Mouse (Mus musculus): ENCODE results near the gene Cebpb.

GRCm38 (mm10) chr2:167652694-167653093, 36.0 kb upstream of the Cebpb start:
- TF ChIP-seq CTCF (IDR thresholded peaks at IDR 0.05 in 2 of 3, conservative IDR thresholded peaks at IDR 0.05 in 1 of 3; ENCODE audit: control insufficient read depth in 1 of 3, insufficient read depth in 1 of 3, low read depth in 2 of 3, low read length in 3 of 3, poor library complexity in 1 of 3, severe bottlenecking in 1 of 3): no peak
- TF ChIP-seq CHD2 (IDR thresholded peaks at IDR 0.05; ENCODE audit: low read length): no peak
- no peak for TF ChIP-seq MAX (IDR thresholded peaks at IDR 0.05; ENCODE audit: low read length)
- TF ChIP-seq GATA1 (IDR thresholded peaks at IDR 0.05; ENCODE audit: low read depth, low read length): no peak
- TF ChIP-seq MYB (IDR thresholded peaks at IDR 0.05; ENCODE audit: low read depth, low read length): no peak
- no peak for TF ChIP-seq POLR2A (IDR thresholded peaks at IDR 0.05; ENCODE audit: control insufficient read depth in 1 of 2, insufficient read depth in 1 of 2, low read depth in 1 of 2, low read length in 2 of 2, poor library complexity in 1 of 2)
- TF ChIP-seq USF1 (IDR thresholded peaks at IDR 0.05; ENCODE audit: low read depth, low read length): no peak
- TF ChIP-seq ZC3H11A (IDR thresholded peaks at IDR 0.05; ENCODE audit: low read depth, low read length): no peak
- TF ChIP-seq MXI1 (IDR thresholded peaks at IDR 0.05; ENCODE audit: low read depth, low read length): no peak
- no peak for TF ChIP-seq KAT2A (conservative IDR thresholded peaks at IDR 0.05; ENCODE audit: low read depth, low read length)
- no peak for TF ChIP-seq GABPA (IDR thresholded peaks at IDR 0.05; ENCODE audit: low read depth, low read length)
- TF ChIP-seq TAL1 (IDR thresholded peaks at IDR 0.05; ENCODE audit: low read length): no peak
- TF ChIP-seq TCF12 (IDR thresholded peaks at IDR 0.05; ENCODE audit: low read depth, low read length): no peak
- TF ChIP-seq MAZ (IDR thresholded peaks at IDR 0.05; ENCODE audit: low read depth, low read length): no peak

All from MEL (cell line).